Mouse (Mus musculus): ENCODE results near the gene Hsbp1. TPM values are rescaled to one million over a fixed set of nuclear protein-coding genes. Genes with fewer than 3 reads are reported as not detected.

The Hsbp1 gene
- total RNA-seq, 1 experiment, result 98.9 TPM

DNA sequence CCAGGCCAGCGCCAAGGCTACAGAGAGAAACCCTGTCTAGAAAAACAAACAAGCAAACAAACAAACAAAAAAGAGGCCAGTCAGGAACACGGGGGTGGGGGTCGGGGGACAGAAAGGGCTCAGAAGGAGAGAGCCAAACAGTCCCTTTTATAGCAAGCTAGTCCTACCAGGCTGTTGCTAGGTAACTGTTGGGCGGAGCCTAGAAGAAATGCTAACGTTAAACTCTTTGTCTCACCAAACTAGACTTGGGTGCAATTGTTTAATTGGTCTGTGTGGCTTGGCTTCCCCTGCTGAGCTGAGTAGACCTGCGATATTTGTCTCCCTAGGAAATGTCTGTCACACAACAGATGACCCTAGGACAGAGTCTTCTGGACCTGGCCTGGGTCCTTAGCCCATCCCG is 34.2 kb downstream of the Hsbp1 start:
- H3K9ac ChIP-seq (ENCODE audit: insufficient read depth, low read depth, low read length, poor library complexity, severe bottlenecking), result no peak overlapping the region
- H3K9me3 ChIP-seq (ENCODE audit: control insufficient read depth, insufficient read depth, low read depth, low read length), result no peaks in the 10 kb centered on the region
- no peak overlapping the region for H3K4me3 ChIP-seq (ENCODE audit: insufficient read depth in 1 of 2, low read depth in 1 of 2, low read length in 2 of 2, poor library complexity in 1 of 2, severe bottlenecking in 1 of 2)
- H3K4me1 ChIP-seq (ENCODE audit: control insufficient read depth in 2 of 2, insufficient read depth in 2 of 2, low read length in 2 of 2, poor library complexity in 1 of 2), result no peaks in the 10 kb centered on the region; a peak in 1 of 4 replicates
- no peak overlapping the region for H3K27ac ChIP-seq (ENCODE audit: insufficient read depth, low read depth, low read length, poor library complexity, severe bottlenecking)
- TF ChIP-seq CHD2 (IDR thresholded peaks at IDR 0.05; ENCODE audit: low read depth, low read length) (no peak), HCFC1 (IDR thresholded peaks at IDR 0.05; ENCODE audit: borderline replicate concordance, insufficient read depth, low read length) (no peak)
- in situ Hi-C loops (cut with MboI; ENCODE audit: low sequenced_read_pairs in 2 of 2, unreplicated experiment in 2 of 2), result no loop called here
- H3K36me3 ChIP-seq (ENCODE audit: control insufficient read depth, insufficient read depth, low read length, poor library complexity, severe bottlenecking), result no peaks in the 10 kb centered on the region
- DNase-seq (ENCODE audit: low read depth, low spot score), result no peak

DNA sequence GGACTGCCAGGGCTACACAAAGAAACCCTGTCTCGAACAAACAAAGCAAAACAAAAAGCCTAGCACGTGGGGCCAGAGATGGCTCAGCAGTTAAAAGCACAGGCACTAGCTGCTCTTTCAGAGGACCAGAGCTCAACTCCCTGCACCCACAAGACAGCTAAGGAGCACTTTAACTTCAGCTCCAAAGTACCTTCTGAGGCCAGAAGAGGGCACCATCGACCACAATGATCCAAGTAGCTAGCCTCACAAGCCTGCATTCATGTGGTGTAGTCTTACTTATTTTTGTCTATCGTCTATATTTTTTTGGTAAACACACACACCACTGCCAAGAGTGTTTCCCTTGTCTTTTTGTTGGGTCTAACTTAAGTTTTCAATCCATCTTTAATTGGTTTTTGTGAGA is 36.3 kb downstream of the Hsbp1 start:
- peak; percentile 54 for DNase-seq (ENCODE audit: low read depth, low spot score)
- no peak for TF ChIP-seq ZC3H11A (IDR thresholded peaks at IDR 0.05; ENCODE audit: borderline replicate concordance, low read depth, low read length)
- no peak for TF ChIP-seq ZNF384 (IDR thresholded peaks at IDR 0.05; ENCODE audit: low read depth, low read length)
- no peak overlapping the region for H3K4me3 ChIP-seq (ENCODE audit: insufficient read depth in 1 of 2, low read depth in 1 of 2, low read length in 2 of 2, poor library complexity in 1 of 2, severe bottlenecking in 1 of 2)
- no peaks in the 10 kb centered on the region for H3K9me3 ChIP-seq (ENCODE audit: control insufficient read depth, insufficient read depth, low read depth, low read length)
- H3K4me1 ChIP-seq (ENCODE audit: control insufficient read depth in 2 of 2, insufficient read depth in 2 of 2, low read length in 2 of 2, poor library complexity in 1 of 2), result peaks cover 0 to 2% of the 10 kb centered on the region in 2 experiments; a peak in 1 of 4 replicates
- in situ Hi-C loops (cut with MboI; ENCODE audit: low sequenced_read_pairs in 2 of 2, unreplicated experiment in 2 of 2), result no loop called here
- no peak overlapping the region for H3K27ac ChIP-seq (ENCODE audit: insufficient read depth, low read depth, low read length, poor library complexity, severe bottlenecking)
- no peak overlapping the region for H3K9ac ChIP-seq (ENCODE audit: insufficient read depth, low read depth, low read length, poor library complexity, severe bottlenecking)
- H3K36me3 ChIP-seq (ENCODE audit: control insufficient read depth, insufficient read depth, low read length, poor library complexity, severe bottlenecking), result no peaks in the 10 kb centered on the region

DNA sequence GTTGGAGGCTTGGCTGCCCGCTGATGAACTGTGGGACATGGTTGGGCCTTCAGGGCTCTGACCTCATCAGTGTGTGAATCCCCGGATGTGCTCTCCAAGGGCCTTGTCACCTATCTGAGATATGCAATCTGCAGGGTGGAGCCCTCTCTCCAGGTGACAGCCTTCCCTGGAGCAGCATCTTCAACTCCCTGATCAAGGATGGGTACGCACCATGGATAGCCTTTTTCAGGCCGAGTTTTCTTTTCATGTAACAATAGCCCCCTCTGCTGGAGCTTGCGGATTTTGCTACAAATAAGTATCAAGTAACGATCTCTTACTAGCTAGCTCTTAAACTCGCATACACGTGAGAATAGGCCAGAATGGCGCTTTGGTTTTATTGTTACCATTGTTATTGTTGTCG is 40.2 kb downstream of the Hsbp1 start:
- Histone ChIP-seq H3K4me3 (ENCODE audit: insufficient read depth in 1 of 2, low read depth in 1 of 2, low read length in 2 of 2, poor library complexity in 1 of 2, severe bottlenecking in 1 of 2) (no peak overlapping the region), H3K27ac (ENCODE audit: insufficient read depth, low read depth, low read length, poor library complexity, severe bottlenecking) (no peak overlapping the region), H3K4me1 (ENCODE audit: control insufficient read depth in 2 of 2, insufficient read depth in 2 of 2, low read length in 2 of 2, poor library complexity in 1 of 2) (0 out of 4 replicates have a peak, but pooled peaks cover 0 to 2% of the 10 kb centered on the region in 2 experiments), H3K9me3 (ENCODE audit: control insufficient read depth, insufficient read depth, low read depth, low read length) (no peaks in the 10 kb centered on the region), H3K9ac (ENCODE audit: insufficient read depth, low read depth, low read length, poor library complexity, severe bottlenecking) (no peak overlapping the region), H3K36me3 (ENCODE audit: control insufficient read depth, insufficient read depth, low read length, poor library complexity, severe bottlenecking) (no peaks in the 10 kb centered on the region)
- in situ Hi-C loops (cut with MboI; ENCODE audit: low sequenced_read_pairs in 2 of 2, unreplicated experiment in 2 of 2), result no loop called here
- no peak for TF ChIP-seq ZNF384 (IDR thresholded peaks at IDR 0.05; ENCODE audit: low read depth, low read length)
- no peak for TF ChIP-seq MAFK (IDR thresholded peaks at IDR 0.05; ENCODE audit: insufficient read depth, low read depth, low read length)
- TF ChIP-seq ZC3H11A (IDR thresholded peaks at IDR 0.05; ENCODE audit: borderline replicate concordance, low read depth, low read length), result 0 out of 2 replicates have a peak, but pooled peaks have one; percentile 37
- TF ChIP-seq HCFC1 (IDR thresholded peaks at IDR 0.05; ENCODE audit: borderline replicate concordance, insufficient read depth, low read length), result no peak
- TF ChIP-seq CHD2 (IDR thresholded peaks at IDR 0.05; ENCODE audit: low read depth, low read length), result no peak
- DNase-seq (ENCODE audit: low read depth, low spot score), result peak; percentile 71

DNA sequence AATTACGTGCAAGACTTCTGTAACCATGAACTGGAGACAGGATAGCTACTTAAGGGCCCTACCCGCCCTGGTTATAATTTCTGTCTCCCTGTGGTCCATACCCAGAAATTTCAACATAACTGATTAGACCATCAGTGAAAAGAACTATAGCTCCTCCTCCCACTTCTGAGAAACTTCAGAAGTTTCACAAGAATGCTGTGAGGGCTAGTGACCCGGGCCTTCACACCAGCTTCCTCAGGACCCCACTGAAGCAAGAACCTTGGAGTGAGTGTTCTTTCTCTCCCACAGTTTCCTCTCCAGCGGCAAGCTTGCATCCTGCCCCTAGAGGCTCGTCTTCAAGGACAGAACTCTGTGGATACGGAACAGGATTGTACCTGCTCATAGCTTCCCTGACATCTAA is 41.6 kb downstream of the Hsbp1 start:
- Histone ChIP-seq H3K36me3 (ENCODE audit: control insufficient read depth, insufficient read depth, low read length, poor library complexity, severe bottlenecking) (no peaks in the 10 kb centered on the region), H3K4me3 (ENCODE audit: insufficient read depth in 1 of 2, low read depth in 1 of 2, low read length in 2 of 2, poor library complexity in 1 of 2, severe bottlenecking in 1 of 2) (no peak overlapping the region), H3K9ac (ENCODE audit: insufficient read depth, low read depth, low read length, poor library complexity, severe bottlenecking) (no peak overlapping the region), H3K9me3 (ENCODE audit: control insufficient read depth, insufficient read depth, low read depth, low read length) (no peaks in the 10 kb centered on the region), H3K4me1 (ENCODE audit: control insufficient read depth in 2 of 2, insufficient read depth in 2 of 2, low read length in 2 of 2, poor library complexity in 1 of 2) (0 out of 4 replicates have a peak, but pooled peaks cover 0 to 2% of the 10 kb centered on the region in 2 experiments), H3K27ac (ENCODE audit: insufficient read depth, low read depth, low read length, poor library complexity, severe bottlenecking) (no peak overlapping the region)
- TF ChIP-seq ZC3H11A (IDR thresholded peaks at IDR 0.05; ENCODE audit: borderline replicate concordance, low read depth, low read length), result no peak
- TF ChIP-seq MAFK (IDR thresholded peaks at IDR 0.05; ENCODE audit: insufficient read depth, low read depth, low read length), result no peak
- no peak for TF ChIP-seq CHD2 (IDR thresholded peaks at IDR 0.05; ENCODE audit: low read depth, low read length)
- no peak for TF ChIP-seq ZNF384 (IDR thresholded peaks at IDR 0.05; ENCODE audit: low read depth, low read length)
- TF ChIP-seq HCFC1 (IDR thresholded peaks at IDR 0.05; ENCODE audit: borderline replicate concordance, insufficient read depth, low read length), result no peak
- in situ Hi-C loops (cut with MboI; ENCODE audit: low sequenced_read_pairs in 2 of 2, unreplicated experiment in 2 of 2), result no loop called here
- DNase-seq (ENCODE audit: low read depth, low spot score), result no peak

GRCm38 (mm10) chr8:119386988-119387387 is 42.7 kb downstream of the Hsbp1 start:
- Histone ChIP-seq H3K9ac (ENCODE audit: insufficient read depth, low read depth, low read length, poor library complexity, severe bottlenecking) (no peak overlapping the region), H3K4me1 (ENCODE audit: control insufficient read depth in 2 of 2, insufficient read depth in 2 of 2, low read length in 2 of 2, poor library complexity in 1 of 2) (0 out of 4 replicates have a peak, but pooled peaks cover 0 to 2% of the 10 kb centered on the region in 2 experiments), H3K4me3 (ENCODE audit: insufficient read depth in 1 of 2, low read depth in 1 of 2, low read length in 2 of 2, poor library complexity in 1 of 2, severe bottlenecking in 1 of 2) (no peak overlapping the region), H3K36me3 (ENCODE audit: control insufficient read depth, insufficient read depth, low read length, poor library complexity, severe bottlenecking) (no peaks in the 10 kb centered on the region), H3K27ac (ENCODE audit: insufficient read depth, low read depth, low read length, poor library complexity, severe bottlenecking) (no peak overlapping the region), H3K9me3 (ENCODE audit: control insufficient read depth, insufficient read depth, low read depth, low read length) (no peaks in the 10 kb centered on the region)
- no peak for DNase-seq (ENCODE audit: low read depth, low spot score)
- in situ Hi-C loops (cut with MboI; ENCODE audit: low sequenced_read_pairs in 2 of 2, unreplicated experiment in 2 of 2), result no loop called here
- TF ChIP-seq CHD2 (IDR thresholded peaks at IDR 0.05; ENCODE audit: low read depth, low read length) (no peak), ZNF384 (IDR thresholded peaks at IDR 0.05; ENCODE audit: low read depth, low read length) (no peak), HCFC1 (IDR thresholded peaks at IDR 0.05; ENCODE audit: borderline replicate concordance, insufficient read depth, low read length) (no peak), MAFK (IDR thresholded peaks at IDR 0.05; ENCODE audit: insufficient read depth, low read depth, low read length) (no peak), ZC3H11A (IDR thresholded peaks at IDR 0.05; ENCODE audit: borderline replicate concordance, low read depth, low read length) (no peak)

Data from ES-E14 (cell line).